Comparison of ENCODE assay signal across 11 mouse cellular contexts in the genomic region with DNA sequence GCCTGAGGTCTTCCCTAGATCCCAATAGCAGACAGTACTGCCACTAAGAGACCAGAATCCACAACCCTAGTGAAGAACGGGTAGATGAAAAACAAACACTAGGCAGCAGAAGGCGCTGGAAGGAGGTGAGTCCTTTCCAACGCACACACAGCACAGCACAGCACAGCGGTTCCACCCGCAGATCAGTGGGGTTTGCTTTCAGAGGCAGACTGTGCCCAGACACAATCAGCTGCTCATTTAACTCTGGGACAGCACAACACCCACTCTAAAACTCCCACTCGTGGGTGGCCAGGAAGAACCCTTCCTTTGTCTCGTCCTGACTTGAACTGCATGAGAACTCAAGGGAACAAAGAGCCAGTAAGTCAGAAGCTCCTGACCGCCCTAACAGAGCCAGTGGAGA. TPM values are rescaled to one million over a fixed set of nuclear protein-coding genes. Genes with fewer than 3 reads are reported as not detected.
DNase-seq lines count a peak whose midpoint lies in the region; ATAC-seq and TF ChIP-seq lines count a peak whose summit lies in the region.
"Had no signal": no experiment of that assay in that cellular context is flagged by ENCODE, and none has a peak within 500 bp of the region (broad histone marks: within the 10 kb centered on the region; RNA-seq: fewer than 3 reads in every experiment).

No protein-coding gene starts in this region.

- WGBS in lung, embryonic 16.5 days, result 20% methylated on average over 8 of the region's 8 CpGs
- 23% methylated on average over 8 of the region's 8 CpGs for WGBS in lung, adult 2 months
- WGBS in liver, postnatal 0 days (ENCODE audit: insufficient replicate concordance), result 23% methylated on average over 8 of the region's 8 CpGs

- no peak for DNase-seq in gastrocnemius, adult 2 months
- no peak for DNase-seq in gastrocnemius, adult 8-10 months (ENCODE audit: low spot score in 2 of 2)
- no peak for DNase-seq in lung, adult 2 months
- DNase-seq in liver, postnatal 0 days, result no peak
- no peak for DNase-seq in MN1 (ENCODE audit: low spot score)
- no peak for DNase-seq in gastrocnemius, postnatal 36 days
- DNase-seq: cerebellum, adult 11-12 months had no signal

- no peak for TF ChIP-seq EP300 in liver, postnatal 0 days (IDR thresholded peaks at IDR 0.05; ENCODE audit: low read depth)

- intact Hi-C loops in gastrocnemius, adult 2 months (cut with DNase I), result no loop called here
- intact Hi-C loops in gastrocnemius, postnatal 36 days (cut with DNase I), result no loop called here

- no peaks in the 10 kb centered on the region for H3K9me3 ChIP-seq in lung, embryonic 16.5 days (ENCODE audit: control insufficient read depth, low read length)
- H3K9me3 ChIP-seq in liver, postnatal 0 days (ENCODE audit: low read length), result no peaks in the 10 kb centered on the region

- peak; percentile 31; the same call in 1 of the 2 replicates for ATAC-seq in lung, embryonic 16.5 days (ENCODE audit: low read depth)
- no peak; the same call in 1 of the 2 replicates for ATAC-seq in liver, postnatal 0 days

- H3K36me3 ChIP-seq in lung, embryonic 16.5 days (ENCODE audit: control insufficient read depth, insufficient read depth, low read length), result no peaks in the 10 kb centered on the region
- H3K36me3 ChIP-seq in liver, postnatal 0 days (replicated peaks; ENCODE audit: insufficient read depth, low read length), result no peaks in the 10 kb centered on the region

- no peak overlapping the region for H3K4me2 ChIP-seq in lung, embryonic 16.5 days (ENCODE audit: low read depth, low read length)
- H3K4me2 ChIP-seq in liver, postnatal 0 days (ENCODE audit: low read depth, low read length), result 0 out of 2 replicates have a peak overlapping the region, but pooled peaks have one; percentile 23

- no peak overlapping the region for H3K4me3 ChIP-seq in gastrocnemius, adult 2 months
- H3K4me3 ChIP-seq in lung, embryonic 16.5 days (ENCODE audit: low read length), result no peak overlapping the region
- H3K4me3 ChIP-seq in lung, adult 2 months (replicated peaks; ENCODE audit: extremely low read depth, low read depth, low read length), result no peak overlapping the region
- H3K4me3 ChIP-seq in cortical plate, adult 2 months (ENCODE audit: insufficient read depth, low read length), result no peak overlapping the region
- no peak overlapping the region for H3K4me3 ChIP-seq in liver, postnatal 0 days (ENCODE audit: low read depth, low read length)

- H3K9ac ChIP-seq in lung, embryonic 16.5 days (ENCODE audit: low read length), result no peak overlapping the region
- H3K9ac ChIP-seq in liver, postnatal 0 days (replicated peaks), result 0 out of 2 replicates have a peak overlapping the region, but pooled peaks have one; percentile 36

- H3K4me1 ChIP-seq in lung, embryonic 16.5 days (replicated peaks; ENCODE audit: control insufficient read depth, insufficient read depth, low read length), result peaks cover 29% of the 10 kb centered on the region
- peaks cover 25% of the 10 kb centered on the region for H3K4me1 ChIP-seq in lung, adult 2 months (ENCODE audit: control insufficient read depth, insufficient read depth, low read length)
- H3K4me1 ChIP-seq in cortical plate, adult 2 months (ENCODE audit: control insufficient read depth, insufficient read depth, low read length), result peaks cover 21% of the 10 kb centered on the region
- peaks cover 37% of the 10 kb centered on the region for H3K4me1 ChIP-seq in liver, postnatal 0 days (ENCODE audit: insufficient read depth)

- H3K27me3 ChIP-seq in lung, embryonic 16.5 days (ENCODE audit: control insufficient read depth, insufficient read depth, low read depth, low read length), result no peaks in the 10 kb centered on the region
- H3K27me3 ChIP-seq in liver, postnatal 0 days (ENCODE audit: insufficient read depth, low read length), result no peaks in the 10 kb centered on the region

- no peak for TF ChIP-seq CTCF in gastrocnemius, adult 2 months (IDR thresholded peaks at IDR 0.05)
- no peak for TF ChIP-seq CTCF in lung, adult 2 months (IDR thresholded peaks at IDR 0.05; ENCODE audit: insufficient read depth, low read length)
- no peak for TF ChIP-seq CTCF in cortical plate, adult 2 months (IDR thresholded peaks at IDR 0.05; ENCODE audit: extremely low read depth, insufficient read depth, low read length)
- no peak for TF ChIP-seq CTCF in liver, postnatal 0 days (IDR thresholded peaks at IDR 0.05; ENCODE audit: low read depth)

- no peak for TF ChIP-seq POLR2A in lung, adult 2 months (IDR thresholded peaks at IDR 0.05; ENCODE audit: borderline replicate concordance, extremely low read depth, low read depth, low read length)
- TF ChIP-seq POLR2A in cortical plate, adult 2 months (IDR thresholded peaks at IDR 0.05; ENCODE audit: extremely low read depth, insufficient read depth, low read length), result no peak

- peak overlapping the region; percentile 48; the same call in 1 of the 2 replicates for H3K27ac ChIP-seq in gastrocnemius, adult 2 months
- H3K27ac ChIP-seq in lung, embryonic 16.5 days (ENCODE audit: low read length), result peak overlapping the region; percentile 63
- peak overlapping the region; percentile 61 for H3K27ac ChIP-seq in cortical plate, adult 2 months (ENCODE audit: insufficient read depth, low read length)
- peak overlapping the region; percentile 46 for H3K27ac ChIP-seq in liver, postnatal 0 days (ENCODE audit: low read depth)

RNA-seq across cellular contexts. Expression of a gene that starts 20.6 kb away (rescaled TPM):
- total RNA-seq in gastrocnemius, adult 2 months (2021), result under 1 TPM; 0.15 to 0.20 TPM
- not detected for total RNA-seq in gastrocnemius, adult 8-10 months (2022)
- 0.30 and 0.33 TPM in 2 replicates for polyA plus RNA-seq in lung, embryonic 16.5 days (2015; fragmentation: Nextera tagmentation; extraction: Ambion mirVana)
- polyA plus RNA-seq in lung, adult 2 months (2012; rRNA removed), result 0.11 TPM in 1 of 2 replicates, not detected in the other
- polyA plus RNA-seq in cortical plate, adult 2 months (2012; rRNA removed), result 0.08 and 0.17 TPM in 2 replicates
- 0.28 and 0.31 TPM in 2 replicates for polyA plus RNA-seq in liver, postnatal 0 days (2015; fragmentation: Nextera tagmentation; extraction: Ambion mirVana)
- under 1 TPM; 0.15 to 0.20 TPM for total RNA-seq in gastrocnemius, postnatal 36 days (2021)

RNA-seq across cellular contexts. Expression of a gene that starts 21.0 kb away (rescaled TPM):
- total RNA-seq in gastrocnemius, adult 2 months (2021), result 10 to 100 TPM; 64.3 to 67.9 TPM
- total RNA-seq in gastrocnemius, adult 8-10 months (2022), result 10 to 100 TPM; 70.9 to 77.9 (median 76.1) TPM
- 36.0 and 37.0 TPM in 2 replicates for polyA plus RNA-seq in lung, embryonic 16.5 days (2015; fragmentation: Nextera tagmentation; extraction: Ambion mirVana)
- polyA plus RNA-seq in lung, adult 2 months (2012; rRNA removed), result 29.4 and 52.9 TPM in 2 replicates
- 112 TPM in 2 replicates for polyA plus RNA-seq in cortical plate, adult 2 months (2012; rRNA removed)
- 7.7 and 9.2 TPM in 2 replicates for polyA plus RNA-seq in liver, postnatal 0 days (2015; fragmentation: Nextera tagmentation; extraction: Ambion mirVana)
- 10 to 100 TPM; 58.5 to 62.8 TPM for total RNA-seq in gastrocnemius, postnatal 36 days (2021)

RNA-seq across cellular contexts. Expression of a gene that starts 50.7 kb away (rescaled TPM):
- under 1 TPM; 0.31 to 0.36 TPM for total RNA-seq in gastrocnemius, adult 2 months (2021)
- total RNA-seq in gastrocnemius, adult 8-10 months (2022), result under 1 TPM in 3 of 4 experiments, not detected in 1; 0.07 to 0.32 (median 0.12) TPM
- 0.06 TPM in 1 of 2 replicates, not detected in the other for polyA plus RNA-seq in lung, embryonic 16.5 days (2015; fragmentation: Nextera tagmentation; extraction: Ambion mirVana)
- 0.09 and 0.34 TPM in 2 replicates for polyA plus RNA-seq in lung, adult 2 months (2012; rRNA removed)
- polyA plus RNA-seq in cortical plate, adult 2 months (2012; rRNA removed), result 2.0 TPM in 2 replicates
- polyA plus RNA-seq in liver, postnatal 0 days (2015; fragmentation: Nextera tagmentation; extraction: Ambion mirVana), result not detected in 2 replicates
- under 1 TPM; 0.08 to 0.20 TPM for total RNA-seq in gastrocnemius, postnatal 36 days (2021)
- total RNA-seq: liver, adult 2 months had no signal
- polyA plus RNA-seq: heart, embryonic 14.5 days had no signal
